In the genomic region with DNA sequence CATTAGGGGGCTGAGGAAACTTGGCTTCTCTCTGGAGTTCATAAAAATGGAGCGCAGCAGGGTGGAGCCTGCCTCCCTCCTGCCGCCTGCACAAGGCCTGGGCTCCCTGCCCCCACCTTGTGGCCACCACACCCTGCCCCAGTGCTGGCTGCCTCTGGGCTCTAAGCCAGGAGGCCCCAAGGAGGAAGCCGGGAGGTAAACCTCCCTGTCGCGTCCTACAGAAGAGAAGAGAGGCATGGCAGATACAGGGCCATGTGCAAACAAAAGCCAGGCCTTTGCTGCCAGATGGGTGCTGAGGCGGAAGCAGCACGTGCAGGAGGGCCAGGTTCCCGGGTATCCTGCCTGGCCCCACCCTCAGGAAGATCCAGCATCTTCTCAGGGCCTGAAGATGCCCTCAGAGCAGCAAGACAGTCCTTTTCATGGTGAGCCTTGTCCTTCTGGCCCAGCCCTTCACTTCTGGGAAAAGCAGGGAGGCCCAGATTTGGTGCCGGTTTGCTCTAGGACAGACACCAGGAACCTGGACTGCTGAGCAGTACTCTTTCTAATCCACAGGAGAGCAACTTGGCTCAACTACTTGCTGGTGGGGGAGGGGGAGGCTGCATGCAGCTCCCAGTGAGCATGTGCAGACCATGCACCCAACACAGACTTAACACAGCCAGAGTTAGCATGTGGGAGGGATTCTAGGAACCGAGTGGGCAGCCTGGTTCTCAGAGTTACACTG, we compare ENCODE assay signal across 7 mouse cellular contexts. TPM values are rescaled to one million over a fixed set of nuclear protein-coding genes. Genes with fewer than 3 reads are reported as not detected.
DNase-seq lines count a peak whose midpoint lies in the region; ATAC-seq and TF ChIP-seq lines count a peak whose summit lies in the region.

A gene (plus strand): TSS at position 158 of the 721 bp plus-strand sequence.

- peak; percentile 87 for ATAC-seq in CD4-positive, CD25-positive, alpha-beta regulatory T cell, adult 4 months
- peak; percentile 81 for ATAC-seq in erythroblast, adult 5-6 weeks (replicated peaks; ENCODE audit: low FRiP score, poor library complexity, severe bottlenecking)
- ATAC-seq in heart, postnatal 0 days (ENCODE audit: insufficient read depth, low read depth), result peak; percentile 83
- peak; percentile 90 for ATAC-seq in lung, postnatal 0 days

- peak within 1 kb of the TSS; percentile 27 for H3K4me2 ChIP-seq in heart, postnatal 0 days (ENCODE audit: low read depth, low read length)
- H3K4me2 ChIP-seq in lung, postnatal 0 days (replicated peaks; ENCODE audit: low read depth, low read length), result peak within 1 kb of the TSS; percentile 25

- peak; percentile 32; the same call in 1 of the 2 replicates for TF ChIP-seq CTCF in heart, postnatal 0 days (IDR thresholded peaks at IDR 0.05; ENCODE audit: low read depth)
- TF ChIP-seq CTCF in lung, postnatal 0 days (IDR thresholded peaks at IDR 0.05), result peak; percentile 70

- TF ChIP-seq EP300 in heart, postnatal 0 days (IDR thresholded peaks at IDR 0.05; ENCODE audit: low read depth), result peak; percentile 51; the same call in 1 of the 2 replicates
- peak; percentile 77 for TF ChIP-seq EP300 in lung, postnatal 0 days (IDR thresholded peaks at IDR 0.05)

- peak within 1 kb of the TSS; percentile 30; the same call in 1 of the 2 replicates for H3K9ac ChIP-seq in heart, postnatal 0 days (replicated peaks; ENCODE audit: low read depth, low read length)
- no peak within 1 kb of the TSS for H3K9ac ChIP-seq in lung, postnatal 0 days (replicated peaks; ENCODE audit: low read depth)

- DNase-seq in R1 (ENCODE audit: low read depth, low spot score), result peak; percentile 76
- peak; percentile 84 for DNase-seq in heart, postnatal 0 days (ENCODE audit: low spot score)
- DNase-seq in kidney, postnatal 25 days, result peak; percentile 77 to 90
- peak; percentile 93 for DNase-seq in lung, postnatal 0 days (ENCODE audit: low spot score)
- peak; percentile 83 to 87 for DNase-seq in right cerebral cortex, postnatal 10 days (ENCODE audit: low spot score in 2 of 2)

- peak within 1 kb of the TSS; percentile 85 for H3K27ac ChIP-seq in heart, postnatal 0 days (ENCODE audit: low read depth)
- peak within 1 kb of the TSS; percentile 3 for H3K27ac ChIP-seq in lung, postnatal 0 days (ENCODE audit: low read length)

- H3K4me1 ChIP-seq in heart, postnatal 0 days (ENCODE audit: control insufficient read depth, insufficient read depth), result peaks cover 42% of the 10 kb centered on the region
- H3K4me1 ChIP-seq in lung, postnatal 0 days (ENCODE audit: insufficient read depth, low read depth, low read length), result peaks cover 36% of the 10 kb centered on the region

- H3K36me3 ChIP-seq in heart, postnatal 0 days (replicated peaks; ENCODE audit: control insufficient read depth, insufficient read depth, low read length), result peaks cover 41% of the 10 kb centered on the region
- H3K36me3 ChIP-seq in lung, postnatal 0 days (ENCODE audit: insufficient read depth, low read length), result peaks cover 17% of the 10 kb centered on the region

- H3K4me3 ChIP-seq in heart, postnatal 0 days (ENCODE audit: low read depth, low read length), result no peak within 1 kb of the TSS
- no peak within 1 kb of the TSS for H3K4me3 ChIP-seq in lung, postnatal 0 days (ENCODE audit: low read depth, low read length)

- H3K9me3 ChIP-seq in heart, postnatal 0 days (replicated peaks; ENCODE audit: control insufficient read depth, low read length), result no peaks in the 10 kb centered on the region
- H3K9me3 ChIP-seq in lung, postnatal 0 days (ENCODE audit: low read length), result no peaks in the 10 kb centered on the region

- H3K27me3 ChIP-seq in heart, postnatal 0 days (ENCODE audit: control insufficient read depth, insufficient read depth, low read length), result no peaks in the 10 kb centered on the region
- H3K27me3 ChIP-seq in lung, postnatal 0 days (replicated peaks; ENCODE audit: insufficient read depth, low read length), result no peaks in the 10 kb centered on the region

- 4% methylated on average over 10 of the region's 10 CpGs for WGBS in heart, postnatal 0 days
- WGBS in lung, postnatal 0 days, result 6% methylated on average over 10 of the region's 10 CpGs

RNA-seq across cellular contexts. Expression of the gene that starts here (rescaled TPM):
- polyA plus RNA-seq in CD4-positive, CD25-positive, alpha-beta regulatory T cell, adult 4 months (2017; shearing (Covaris generic)), result 10 to 100 TPM; 24.3 to 28.6 TPM
- total RNA-seq in erythroblast, adult 5-6 weeks (2015; ENCODE audit: low replicate concordance), result 7.9 and 18.1 TPM in 2 replicates
- total RNA-seq in erythroblast, adult 5-6 weeks (2017; ENCODE audit: low replicate concordance), result 3.6 and 12.9 TPM in 2 replicates
- total RNA-seq in heart, postnatal 0 days (2014; rRNA removed; ENCODE audit: low replicate concordance), result 1.0 TPM in 1 of 2 replicates, not detected in the other
- polyA plus RNA-seq in heart, postnatal 0 days (2015; fragmentation: Nextera tagmentation; extraction: Ambion mirVana), result 3.0 and 3.1 TPM in 2 replicates
- polyA plus RNA-seq in lung, postnatal 0 days (2015; fragmentation: Nextera tagmentation; extraction: Ambion mirVana), result 2.0 and 2.8 TPM in 2 replicates
